Mouse (Mus musculus): ENCODE measurements around the gene Olfr1094.

The Olfr1094 gene

GRCm38 (mm10) chr2:86824363-86824762, at the start of gene Olfr1094:
Olfr1094 (plus strand) TSS chr2:86824663.
- no peak for DNase-seq (ENCODE audit: low spot score)

DNA sequence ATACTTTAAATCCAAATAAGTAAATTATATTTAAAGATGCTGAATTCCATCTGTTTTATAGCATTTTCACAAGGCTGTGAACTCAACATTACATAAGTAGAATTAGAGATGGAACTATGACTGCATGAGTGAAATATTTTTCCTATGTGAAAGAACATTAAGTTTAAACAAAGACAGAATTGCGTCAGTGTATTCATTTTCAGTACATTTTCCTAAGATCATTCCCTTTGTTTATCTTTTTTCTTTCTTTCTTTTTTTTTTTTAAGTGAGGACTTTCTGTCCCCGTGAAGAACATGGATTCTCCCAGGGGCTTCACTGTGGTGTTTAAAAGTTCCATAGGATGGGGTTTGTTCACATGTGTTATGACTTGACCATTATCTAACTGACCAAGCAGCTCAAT, 42.3 kb upstream of the Olfr1094 start, which contains the start of gene Olfr1093:
TSS of gene Olfr1093 (plus strand) at position 301 of the 400 bp plus-strand sequence.
- DNase-seq (ENCODE audit: low spot score), result no peak

DNA sequence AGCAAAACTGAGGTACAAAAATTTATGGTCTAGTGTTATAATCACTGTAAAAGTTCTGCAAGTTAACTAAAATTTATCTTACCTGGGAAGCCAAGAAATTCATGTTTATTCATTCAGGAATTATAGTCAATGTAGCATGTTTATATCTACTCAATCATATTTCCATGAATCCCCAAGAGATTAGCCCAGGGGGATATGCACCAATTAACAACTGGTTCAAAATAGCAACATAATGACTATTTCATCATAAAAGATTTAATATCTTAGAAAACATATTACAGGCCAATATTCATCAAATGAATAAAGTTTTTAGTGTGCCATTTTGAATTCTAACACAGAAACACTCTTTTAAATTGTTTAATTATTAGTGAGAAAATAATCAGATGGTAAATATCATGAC, 14.5 kb upstream of the Olfr1094 start, which contains the start of gene Olfr141:
TSS of gene Olfr141 (minus strand) at position 101 of the 400 bp plus-strand sequence.
- DNase-seq (ENCODE audit: low spot score), result no peak

DNA sequence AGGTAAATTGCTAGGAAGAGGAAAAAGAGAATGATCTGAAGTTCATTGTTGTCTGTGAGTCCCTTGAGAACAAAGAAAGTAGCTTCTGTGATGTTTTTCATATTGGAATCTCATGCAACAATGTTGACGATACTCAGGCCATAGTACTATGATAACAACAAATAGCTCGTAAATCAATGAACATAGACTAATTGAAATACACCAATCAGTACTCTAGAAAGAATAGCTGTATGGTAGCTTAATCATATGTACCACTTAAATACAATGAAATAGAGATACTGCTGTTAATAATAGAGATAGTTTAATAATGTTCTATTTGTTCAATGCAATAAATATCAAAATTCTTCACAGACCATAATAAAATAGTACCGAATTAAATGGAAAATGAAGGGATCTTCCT, 27.1 kb downstream of the Olfr1094 start, which contains the start of gene Olfr1095:
TSS of gene Olfr1095 (minus strand) at position 101 of the 400 bp plus-strand sequence.
- DNase-seq (ENCODE audit: low spot score), result no peak

GRCm38 (mm10) chr2:86874702-86875101, 50.2 kb downstream of the Olfr1094 start, which contains the start of gene Gm13723:
Gm13723 (minus strand) TSS chr2:86874802.
- no peak for DNase-seq (ENCODE audit: low spot score)
